18 mouse cellular contexts compared by ENCODE assay signal in genomic region chr4:7191912-7192311, GRCm38 (mm10).
DNase-seq lines count a peak whose midpoint lies in the region; ATAC-seq and TF ChIP-seq lines count a peak whose summit lies in the region.
"Had no signal": no experiment of that assay in that cellular context is flagged by ENCODE, and none has a peak within 500 bp of the region (broad histone marks: within the 10 kb centered on the region; RNA-seq: fewer than 3 reads in every experiment).

No protein-coding gene starts in this region.

- no peaks in the 10 kb centered on the region for H3K9me3 ChIP-seq in hindbrain, embryonic 14.5 days (ENCODE audit: control insufficient read depth, low read length)
- no peaks in the 10 kb centered on the region for H3K9me3 ChIP-seq in hindbrain, embryonic 16.5 days (ENCODE audit: control insufficient read depth, low read length)
- no peaks in the 10 kb centered on the region for H3K9me3 ChIP-seq in lung, embryonic 16.5 days (ENCODE audit: control insufficient read depth, low read length)
- no peaks in the 10 kb centered on the region for H3K9me3 ChIP-seq in forebrain, postnatal 0 days (ENCODE audit: low read length)
- H3K9me3 ChIP-seq: liver, embryonic 12.5 days; lung, embryonic 15.5 days; stomach, embryonic 15.5 days had no signal

- H3K9ac ChIP-seq in hindbrain, embryonic 14.5 days = no peak overlapping the region
- no peak overlapping the region for H3K9ac ChIP-seq in hindbrain, embryonic 16.5 days (ENCODE audit: low read depth, low read length)
- H3K9ac ChIP-seq in lung, embryonic 16.5 days (ENCODE audit: low read length) = no peak overlapping the region
- H3K9ac ChIP-seq in forebrain, postnatal 0 days = no peak overlapping the region
- H3K9ac ChIP-seq: liver, embryonic 12.5 days; lung, embryonic 15.5 days; stomach, embryonic 15.5 days had no signal

- H3K27ac ChIP-seq in hindbrain, embryonic 14.5 days = peak overlapping the region; percentile 62
- no peak overlapping the region for H3K27ac ChIP-seq in hindbrain, embryonic 16.5 days (ENCODE audit: low read depth, low read length)
- no peak overlapping the region for H3K27ac ChIP-seq in lung, embryonic 16.5 days (ENCODE audit: low read length)
- 0 out of 2 replicates have a peak overlapping the region, but pooled peaks have one; percentile 11 for H3K27ac ChIP-seq in forebrain, postnatal 0 days (ENCODE audit: low read depth, low read length)
- H3K27ac ChIP-seq: heart, adult 2 months; liver, embryonic 12.5 days; lung, embryonic 15.5 days; stomach, embryonic 15.5 days had no signal

- no peaks in the 10 kb centered on the region for H3K27me3 ChIP-seq in hindbrain, embryonic 14.5 days (ENCODE audit: control insufficient read depth, insufficient read depth, low read length)
- H3K27me3 ChIP-seq in hindbrain, embryonic 16.5 days (replicated peaks; ENCODE audit: control insufficient read depth, insufficient read depth, low read length) = no peaks in the 10 kb centered on the region
- no peaks in the 10 kb centered on the region for H3K27me3 ChIP-seq in lung, embryonic 16.5 days (ENCODE audit: control insufficient read depth, insufficient read depth, low read depth, low read length)
- H3K27me3 ChIP-seq in forebrain, postnatal 0 days (ENCODE audit: insufficient read depth, low read length) = no peaks in the 10 kb centered on the region
- H3K27me3 ChIP-seq: liver, embryonic 12.5 days; lung, embryonic 15.5 days; stomach, embryonic 15.5 days had no signal

- TF ChIP-seq CTCF in brain, embryonic 14.5 days (IDR thresholded peaks at IDR 0.05; ENCODE audit: borderline replicate concordance, extremely low read depth, insufficient read depth, insufficient read length) = no peak
- no peak for TF ChIP-seq CTCF in forebrain, postnatal 0 days (IDR thresholded peaks at IDR 0.05; ENCODE audit: low read depth)

- WGBS in hindbrain, embryonic 14.5 days = 73% methylated on average over 3 of the region's 3 CpGs
- 68% methylated on average over 3 of the region's 3 CpGs for WGBS in hindbrain, embryonic 16.5 days
- 49% methylated on average over 3 of the region's 3 CpGs for WGBS in lung, embryonic 16.5 days
- WGBS in forebrain, postnatal 0 days = 40% methylated on average over 3 of the region's 3 CpGs

- H3K4me1 ChIP-seq in hindbrain, embryonic 14.5 days (replicated peaks; ENCODE audit: control insufficient read depth, insufficient read depth, low read length) = peaks cover 5% of the 10 kb centered on the region; the same call in 1 of the 2 replicates
- H3K4me1 ChIP-seq in hindbrain, embryonic 16.5 days (ENCODE audit: control insufficient read depth, insufficient read depth, low read depth, low read length) = no peaks in the 10 kb centered on the region
- no peaks in the 10 kb centered on the region for H3K4me1 ChIP-seq in lung, embryonic 16.5 days (replicated peaks; ENCODE audit: control insufficient read depth, insufficient read depth, low read length)
- H3K4me1 ChIP-seq in forebrain, postnatal 0 days (ENCODE audit: insufficient read depth) = peaks cover 3% of the 10 kb centered on the region; the same call in 1 of the 2 replicates
- H3K4me1 ChIP-seq: liver, embryonic 12.5 days; lung, embryonic 15.5 days; stomach, embryonic 15.5 days had no signal

- no peak for ATAC-seq in hindbrain, embryonic 14.5 days (ENCODE audit: low FRiP score)
- ATAC-seq in hindbrain, embryonic 16.5 days = no peak
- ATAC-seq in lung, embryonic 16.5 days (ENCODE audit: low read depth) = peak; percentile 60
- peak; percentile 79 for ATAC-seq in forebrain, postnatal 0 days
- no peak for ATAC-seq in inflammation-experienced regulatory T-cells, adult 6 months
- ATAC-seq: CD4-positive, CD25-positive, alpha-beta regulatory T cell, adult 4 months; liver, embryonic 12.5 days had no signal

- TF ChIP-seq POLR2A in brain, embryonic 14.5 days (IDR thresholded peaks at IDR 0.05; ENCODE audit: borderline replicate concordance, extremely low read depth, insufficient read depth, insufficient read length, poor library complexity, severe bottlenecking) = no peak

- no peaks in the 10 kb centered on the region for H3K36me3 ChIP-seq in hindbrain, embryonic 14.5 days (replicated peaks; ENCODE audit: control insufficient read depth, insufficient read depth)
- no peaks in the 10 kb centered on the region for H3K36me3 ChIP-seq in hindbrain, embryonic 16.5 days (ENCODE audit: control insufficient read depth, insufficient read depth, low read length)
- no peaks in the 10 kb centered on the region for H3K36me3 ChIP-seq in lung, embryonic 16.5 days (ENCODE audit: control insufficient read depth, insufficient read depth, low read length)
- no peaks in the 10 kb centered on the region for H3K36me3 ChIP-seq in forebrain, postnatal 0 days (ENCODE audit: insufficient read depth)
- H3K36me3 ChIP-seq: liver, embryonic 12.5 days; lung, embryonic 15.5 days; stomach, embryonic 15.5 days had no signal

- DNase-seq in hindbrain, embryonic 14.5 days (ENCODE audit: low spot score) = no peak
- DNase-seq in lung, postnatal 4 days = no peak
- peak; percentile 77 for DNase-seq in brain, embryonic 14.5 days (ENCODE audit: low read depth)
- DNase-seq in forebrain, postnatal 0 days = peak; percentile 66
- DNase-seq: cerebellum, adult 18-20 months; cerebellum, postnatal 36 days; gastrocnemius, postnatal 14 days; heart, adult 2 months; kidney, adult 2 months; kidney, postnatal 14 days; right cerebral cortex, adult 18-20 months had no signal

- H3K4me3 ChIP-seq in hindbrain, embryonic 14.5 days (replicated peaks; ENCODE audit: low read length) = no peak overlapping the region
- no peak overlapping the region for H3K4me3 ChIP-seq in hindbrain, embryonic 16.5 days (ENCODE audit: low read length)
- H3K4me3 ChIP-seq in lung, embryonic 16.5 days (ENCODE audit: low read length) = no peak overlapping the region
- H3K4me3 ChIP-seq in forebrain, postnatal 0 days (ENCODE audit: low read depth, low read length) = no peak overlapping the region
- H3K4me3 ChIP-seq: heart, adult 2 months; liver, embryonic 12.5 days; lung, embryonic 15.5 days; stomach, embryonic 15.5 days had no signal

- H3K4me2 ChIP-seq in hindbrain, embryonic 14.5 days (replicated peaks) = no peak overlapping the region
- H3K4me2 ChIP-seq in hindbrain, embryonic 16.5 days (ENCODE audit: low read length) = no peak overlapping the region
- no peak overlapping the region for H3K4me2 ChIP-seq in lung, embryonic 16.5 days (ENCODE audit: low read depth, low read length)
- H3K4me2 ChIP-seq in forebrain, postnatal 0 days (ENCODE audit: low read depth) = no peak overlapping the region
- H3K4me2 ChIP-seq: liver, embryonic 12.5 days; lung, embryonic 15.5 days; stomach, embryonic 15.5 days had no signal

Comparison
In these comparisons a context has a peak if more than half of its experiments do, and no peak if none do; other contexts are left out.
1. H3K27ac ChIP-seq: peak in hindbrain, embryonic 14.5 days (single experiment) and forebrain, postnatal 0 days (single experiment); none in hindbrain, embryonic 16.5 days (single experiment) and lung, embryonic 16.5 days (single experiment).
2. ATAC-seq: peak in lung, embryonic 16.5 days (single experiment) and forebrain, postnatal 0 days (single experiment); none in hindbrain, embryonic 14.5 days (single experiment), hindbrain, embryonic 16.5 days (single experiment) and inflammation-experienced regulatory T-cells, adult 6 months (single experiment).
3. DNase-seq: peak in brain, embryonic 14.5 days (single experiment) and forebrain, postnatal 0 days (single experiment); none in hindbrain, embryonic 14.5 days (single experiment) and lung, postnatal 4 days (0 of 2).